ENCODE assay signal across 14 mouse cellular contexts in the genomic region with DNA sequence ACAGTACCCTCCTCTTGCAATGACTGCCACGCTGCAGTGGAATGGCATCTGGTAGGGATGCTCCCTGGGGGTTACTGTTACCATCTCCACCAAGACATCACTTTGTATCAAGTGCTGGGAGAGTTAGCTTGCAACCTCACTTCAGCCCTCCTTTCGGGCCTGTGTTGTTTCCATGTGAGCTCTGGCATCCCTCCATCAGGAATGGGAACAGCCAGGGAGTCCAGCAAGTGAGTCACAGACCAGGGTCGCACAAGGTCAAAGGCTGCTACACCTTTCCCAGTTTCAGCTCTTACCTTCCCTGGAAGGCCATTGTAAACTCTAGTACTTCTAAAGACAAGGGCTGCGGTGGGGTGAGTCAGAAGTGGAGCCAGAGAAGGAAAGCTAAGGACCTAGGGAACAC.
DNase-seq lines count a peak whose midpoint lies in the region; ATAC-seq and TF ChIP-seq lines count a peak whose summit lies in the region.
"Had no signal": no experiment of that assay in that cellular context is flagged by ENCODE, and none has a peak within 500 bp of the region (broad histone marks: within the 10 kb centered on the region; RNA-seq: fewer than 3 reads in every experiment).

No protein-coding gene starts in this region.

- no peak overlapping the region for H3K27ac ChIP-seq in liver, embryonic 12.5 days
- H3K27ac ChIP-seq in bone marrow, adult 2 months (ENCODE audit: control insufficient read depth, insufficient read depth, low read depth, low read length, poor library complexity), result peak overlapping the region; percentile 17; the same call in 1 of the 2 replicates
- H3K27ac ChIP-seq in small intestine, adult 2 months (ENCODE audit: insufficient read depth, low read depth, low read length), result peak overlapping the region; percentile 22; the same call in 1 of the 2 replicates
- H3K27ac ChIP-seq in thymus, adult 2 months (ENCODE audit: control insufficient read depth, insufficient read depth, low read length), result no peak overlapping the region
- H3K27ac ChIP-seq: embryonic facial prominence, embryonic 13.5 days; hindbrain, embryonic 15.5 days; neural tube, embryonic 13.5 days had no signal

- H3K36me3 ChIP-seq in liver, embryonic 12.5 days, result no peaks in the 10 kb centered on the region
- no peaks in the 10 kb centered on the region for H3K36me3 ChIP-seq in small intestine, adult 2 months (ENCODE audit: control insufficient read depth, insufficient read depth, low read length)
- H3K36me3 ChIP-seq in thymus, adult 2 months (ENCODE audit: control insufficient read depth, insufficient read depth, low read length), result no peaks in the 10 kb centered on the region
- H3K36me3 ChIP-seq: embryonic facial prominence, embryonic 13.5 days; hindbrain, embryonic 15.5 days; neural tube, embryonic 13.5 days had no signal

- TF ChIP-seq POLR2A in bone marrow, adult 2 months (IDR thresholded peaks at IDR 0.05; ENCODE audit: borderline replicate concordance, control insufficient read depth, low read depth, low read length), result no peak
- TF ChIP-seq POLR2A in small intestine, adult 2 months (IDR thresholded peaks at IDR 0.05; ENCODE audit: low read depth, low read length), result no peak
- no peak for TF ChIP-seq POLR2A in thymus, adult 2 months (IDR thresholded peaks at IDR 0.05; ENCODE audit: control insufficient read depth, extremely low read depth, insufficient read depth, low read length, poor library complexity)

- no peak for ATAC-seq in liver, embryonic 12.5 days

- H3K4me3 ChIP-seq in liver, embryonic 12.5 days, result no peak overlapping the region
- H3K4me3 ChIP-seq in bone marrow, adult 2 months (replicated peaks; ENCODE audit: control insufficient read depth, low read depth, low read length), result no peak overlapping the region
- no peak overlapping the region for H3K4me3 ChIP-seq in small intestine, adult 2 months (ENCODE audit: low read depth, low read length)
- H3K4me3 ChIP-seq in thymus, adult 2 months (ENCODE audit: control insufficient read depth, insufficient read depth, low read length), result no peak overlapping the region
- H3K4me3 ChIP-seq: embryonic facial prominence, embryonic 13.5 days; hindbrain, embryonic 15.5 days; neural tube, embryonic 13.5 days had no signal

- peaks cover 42% of the 10 kb centered on the region for H3K4me1 ChIP-seq in liver, embryonic 12.5 days
- peaks cover 7% of the 10 kb centered on the region; the same call in 1 of the 2 replicates for H3K4me1 ChIP-seq in bone marrow, adult 2 months (ENCODE audit: control insufficient read depth, insufficient read depth, low read length)
- H3K4me1 ChIP-seq in small intestine, adult 2 months (ENCODE audit: control insufficient read depth, insufficient read depth, insufficient read length, low read length), result peaks cover 19% of the 10 kb centered on the region; the same call in 1 of the 2 replicates
- peaks cover 44% of the 10 kb centered on the region for H3K4me1 ChIP-seq in thymus, adult 2 months (replicated peaks; ENCODE audit: control insufficient read depth, insufficient read depth, low read length)

- no peaks in the 10 kb centered on the region for H3K27me3 ChIP-seq in liver, embryonic 12.5 days (replicated peaks)
- no peaks in the 10 kb centered on the region for H3K27me3 ChIP-seq in small intestine, adult 2 months (ENCODE audit: control insufficient read depth, insufficient read depth, low read length)
- H3K27me3 ChIP-seq in thymus, adult 2 months (ENCODE audit: control insufficient read depth, insufficient read depth, low read length), result no peaks in the 10 kb centered on the region
- H3K27me3 ChIP-seq: embryonic facial prominence, embryonic 13.5 days; hindbrain, embryonic 15.5 days; neural tube, embryonic 13.5 days had no signal

- peak; percentile 49 to 56 for DNase-seq in adrenal gland, postnatal 36 days
- no peak for DNase-seq in adrenal gland, adult 18-20 months (ENCODE audit: low spot score in 2 of 2)
- no peak for DNase-seq in liver
- no peak for DNase-seq in thymus, adult 2 months
- no peak for DNase-seq in retina, embryonic 14.5 days (ENCODE audit: low spot score)
- DNase-seq: cerebellum, adult 11-12 months; kidney, postnatal 10 days; right cerebral cortex, postnatal 25 days had no signal

- H3K9ac ChIP-seq in liver, embryonic 12.5 days, result no peak overlapping the region
- H3K9ac ChIP-seq: embryonic facial prominence, embryonic 13.5 days; hindbrain, embryonic 15.5 days; neural tube, embryonic 13.5 days had no signal

- peak overlapping the region; percentile 19 for H3K4me2 ChIP-seq in liver, embryonic 12.5 days
- H3K4me2 ChIP-seq: embryonic facial prominence, embryonic 13.5 days; hindbrain, embryonic 15.5 days; neural tube, embryonic 13.5 days had no signal

- 86% methylated on average over 4 of the region's 4 CpGs for WGBS in liver, embryonic 12.5 days (ENCODE audit: insufficient replicate concordance)
- WGBS in bone marrow, adult 2 months, result 86% methylated on average over 4 of the region's 4 CpGs
- 49% methylated on average over 4 of the region's 4 CpGs for WGBS in small intestine, adult 2 months
- 94% methylated on average over 4 of the region's 4 CpGs for WGBS in thymus, adult 2 months

- H3K9me3 ChIP-seq in liver, embryonic 12.5 days (replicated peaks), result no peaks in the 10 kb centered on the region
- H3K9me3 ChIP-seq: embryonic facial prominence, embryonic 13.5 days; hindbrain, embryonic 15.5 days; neural tube, embryonic 13.5 days had no signal

- no peak; the same call in 1 of the 2 replicates for TF ChIP-seq CTCF in bone marrow, adult 2 months (IDR thresholded peaks at IDR 0.05; ENCODE audit: control insufficient read depth, insufficient read depth, low read length)
- no peak for TF ChIP-seq CTCF in small intestine, adult 2 months (IDR thresholded peaks at IDR 0.05; ENCODE audit: extremely low read depth, insufficient read length, insufficient replicate concordance, low read depth, low read length)
- TF ChIP-seq CTCF in thymus, adult 2 months (IDR thresholded peaks at IDR 0.05; ENCODE audit: borderline replicate concordance, control insufficient read depth, extremely low read depth, insufficient read depth, low read length, poor library complexity), result no peak

Comparison
In these comparisons a context has a peak if more than half of its experiments do, and no peak if none do; other contexts are left out.
1. DNase-seq: peak in adrenal gland, postnatal 36 days (2 of 2); none in adrenal gland, adult 18-20 months (0 of 2), liver (single experiment), thymus, adult 2 months (single experiment) and retina, embryonic 14.5 days (single experiment).
2. H3K27ac ChIP-seq: peak in bone marrow, adult 2 months (single experiment) and small intestine, adult 2 months (single experiment); none in liver, embryonic 12.5 days (single experiment) and thymus, adult 2 months (single experiment).